Mouse (Mus musculus) MEL (cell line): ENCODE measurements around the gene Doxl2. TPM values are rescaled to one million over a fixed set of nuclear protein-coding genes. Genes with fewer than 3 reads are reported as not detected.

Experiments used
- DNase-seq: peaks from one replicate; pipeline ENCODE4 v3.0.0; 2011; ENCODE audit warnings: low read depth, low spot score
- H3K27ac ChIP-seq: 2 replicates; pipeline ENCODE4 v1.5.1; 2012; ENCODE audit warnings: low read depth, mild to moderate bottlenecking, control low read depth, low read length, moderate library complexity; ENCODE audit not compliant: control insufficient read depth
- H3K27me3 ChIP-seq, 2 experiments: fragments of 150-350 bp in 1 of 2; sonication (generic) in 1 of 2; 2 replicates each; pipeline ENCODE4 v1.6.1; 2012; ENCODE audit warnings: low read length in 2 of 2, mild to moderate bottlenecking in 2 of 2, improper control_type of control experiment in 1 of 2, moderate library complexity in 1 of 2; ENCODE audit not compliant: insufficient read depth in 2 of 2, control insufficient read depth in 1 of 2
- H3K36me3 ChIP-seq, 2 experiments: 2 replicates each; pipeline ENCODE4 v1.6.1; 2012 to 2014; ENCODE audit warnings: low read length in 2 of 2, improper control_type of control experiment in 1 of 2, inconsistent platforms in 1 of 2, mild to moderate bottlenecking in 1 of 2; ENCODE audit not compliant: insufficient read depth in 2 of 2, control insufficient read depth in 1 of 2
- H3K4me1 ChIP-seq, 2 experiments: fragments of 150-350 bp in 1 of 2; sonication (generic) in 1 of 2; 2 replicates each; pipeline ENCODE4 v1.6.1; 2012; ENCODE audit warnings: low read length in 2 of 2, improper control_type of control experiment in 1 of 2, mild to moderate bottlenecking in 1 of 2; ENCODE audit not compliant: insufficient read depth in 2 of 2, control insufficient read depth in 1 of 2
- H3K4me3 ChIP-seq, 2 experiments: fragments of 150-350 bp in 1 of 2; sonication (generic) in 1 of 2; 2 replicates each; pipeline ENCODE4 v1.5.1; 2012; ENCODE audit warnings: low read depth in 2 of 2, low read length in 2 of 2, mild to moderate bottlenecking in 2 of 2, moderate library complexity in 2 of 2, control low read depth in 1 of 2, improper control_type of control experiment in 1 of 2; ENCODE audit not compliant: control insufficient read depth in 1 of 2, insufficient read depth in 1 of 2
- H3K79me2 ChIP-seq: 2 replicates; pipeline ENCODE4 v1.6.1; 2012; ENCODE audit warnings: mild to moderate bottlenecking, low read length, moderate library complexity; ENCODE audit not compliant: control insufficient read depth, poor library complexity, insufficient read depth
- H3K9ac ChIP-seq: 2 replicates; pipeline ENCODE4 v1.6.1; 2012; ENCODE audit warnings: low read depth, mild to moderate bottlenecking, control low read depth, low read length, moderate library complexity; ENCODE audit not compliant: control insufficient read depth, poor library complexity, severe bottlenecking
- H3K9me3 ChIP-seq: fragments of 150-350 bp; sonication (generic); replicated peaks from 2 replicates; pipeline ENCODE4 v1.6.1; 2012; ENCODE audit warnings: mild to moderate bottlenecking, low read length, improper control_type of control experiment, moderate library complexity; ENCODE audit not compliant: insufficient read depth
- CHD2 ChIP-seq: IDR thresholded peaks from 2 replicates; pipeline ENCODE4 v1.6.1; 2011; ENCODE audit warnings: low read length, improper control_type of control experiment
- EP300 ChIP-seq, 2 experiments: IDR thresholded peaks; 2 replicates each; pipeline ENCODE4 v1.6.1; 2011; ENCODE audit warnings: improper control_type of control experiment in 2 of 2, low read length in 2 of 2, low read depth in 1 of 2, mild to moderate bottlenecking in 1 of 2
- GABPA ChIP-seq: IDR thresholded peaks from 2 replicates; pipeline ENCODE4 v1.6.1; 2012; ENCODE audit warnings: low read depth, mild to moderate bottlenecking, inconsistent platforms, low read length, improper control_type of control experiment, moderate library complexity
- JUND ChIP-seq: IDR thresholded peaks from 2 replicates; pipeline ENCODE4 v1.6.1; 2011; ENCODE audit warnings: low read depth, mild to moderate bottlenecking, improper control_type of control experiment, low read length
- MAX ChIP-seq: IDR thresholded peaks from 2 replicates; pipeline ENCODE4 v1.6.1; 2011; ENCODE audit warnings: low read length, improper control_type of control experiment
- MXI1 ChIP-seq: IDR thresholded peaks from 2 replicates; pipeline ENCODE4 v1.6.1; 2011; ENCODE audit warnings: mild to moderate bottlenecking, low read depth, low read length, improper control_type of control experiment
- NELFE ChIP-seq: IDR thresholded peaks from 2 replicates; pipeline ENCODE4 v1.6.1; 2011; ENCODE audit warnings: low read depth, low read length, improper control_type of control experiment
- POLR2AphosphoS2 ChIP-seq: IDR thresholded peaks from 2 replicates; pipeline ENCODE4 v1.6.1; 2011; ENCODE audit warnings: low read length, improper control_type of control experiment
- POLR2AphosphoS5 ChIP-seq: IDR thresholded peaks from 2 replicates; pipeline ENCODE4 v1.6.1; 2012; ENCODE audit warnings: low read depth, borderline replicate concordance, mild to moderate bottlenecking, inconsistent platforms, low read length, moderate library complexity, mixed read lengths
- RAD21 ChIP-seq: IDR thresholded peaks from 2 replicates; pipeline ENCODE4 v1.6.1; 2011; ENCODE audit warnings: mild to moderate bottlenecking, low read depth, low read length, improper control_type of control experiment
- SMC3 ChIP-seq: IDR thresholded peaks from 2 replicates; pipeline ENCODE4 v1.6.1; 2011; ENCODE audit warnings: low read depth, low read length, improper control_type of control experiment
- TCF12 ChIP-seq: IDR thresholded peaks from 2 replicates; pipeline ENCODE4 v1.6.1; 2014; ENCODE audit warnings: low read depth, mild to moderate bottlenecking, inconsistent platforms, low read length, improper control_type of control experiment, moderate library complexity
- UBTF ChIP-seq: IDR thresholded peaks from 2 replicates; pipeline ENCODE4 v1.6.1; 2012; ENCODE audit warnings: low read depth, mild to moderate bottlenecking, inconsistent platforms, low read length, improper control_type of control experiment, moderate library complexity, borderline replicate concordance; ENCODE audit not compliant: insufficient read depth
- USF2 ChIP-seq, 2 experiments: IDR thresholded peaks; 2 replicates each; pipeline ENCODE4 v1.6.1; 2011 to 2012; ENCODE audit warnings: improper control_type of control experiment in 2 of 2, low read length in 2 of 2, borderline replicate concordance in 1 of 2, inconsistent platforms in 1 of 2, low read depth in 1 of 2, mild to moderate bottlenecking in 1 of 2; ENCODE audit not compliant: insufficient read depth in 1 of 2
- ZMIZ1 ChIP-seq: IDR thresholded peaks from 2 replicates; pipeline ENCODE4 v1.6.1; 2012; ENCODE audit warnings: low read depth, mild to moderate bottlenecking, inconsistent platforms, low read length, improper control_type of control experiment, moderate library complexity
- polyA plus RNA-seq, 2 experiments: library from polyadenylated mRNA; stranded (reverse) in 1 of 2; unstranded in 1 of 2; fragments of >175 nt in 1 of 2; fragments of >200 nt in 1 of 2; gene quantifications; 2 replicates each; pipeline versions ENCODE4 v1.2.1 to v1.2.4; 2012; ENCODE audit warnings: low replicate concordance in 2 of 2, low read depth in 1 of 2; ENCODE audit not compliant: insufficient read length in 2 of 2, insufficient read depth in 1 of 2, missing spikeins in 1 of 2
- total RNA-seq: library from RNA; depleted of rRNA; stranded (reverse); fragments of 300-350 nt; gene quantifications from 2 replicates; pipeline ENCODE4 v1.2.3, GENCODE M21; 2012; rRNA removed

The Doxl2 gene
- total and polyA plus RNA-seq, 3 experiments: not detected

DNA sequence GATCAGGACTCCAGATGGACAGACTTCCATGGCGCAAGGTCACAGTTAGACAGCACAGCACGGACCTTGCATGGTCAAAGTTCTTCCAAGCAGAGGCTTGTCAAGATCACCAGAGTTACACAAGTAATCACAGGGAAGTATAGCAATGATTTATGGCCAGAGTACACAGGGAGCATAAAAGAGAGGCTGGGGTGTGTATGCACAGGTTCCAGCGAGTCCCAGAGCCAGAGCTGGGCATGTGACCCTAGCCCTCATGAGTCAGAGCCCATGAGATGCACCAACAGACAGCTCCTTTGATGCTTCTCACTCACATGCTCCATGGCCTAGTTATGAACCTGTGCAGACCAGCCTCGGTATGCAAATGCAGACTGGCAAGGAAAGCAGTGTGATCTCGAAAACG, 53.3 kb downstream of the Doxl2 start:
- Histone ChIP-seq H3K27me3 (no peaks in the 10 kb centered on the region), H3K4me3 (no peak overlapping the region), H3K9me3 (no peaks in the 10 kb centered on the region), H3K9ac (no peak overlapping the region), H3K36me3 (no peaks in the 10 kb centered on the region), H3K4me1 (no peaks in the 10 kb centered on the region), H3K27ac (no peak overlapping the region), H3K79me2 (no peaks in the 10 kb centered on the region)
- TF ChIP-seq SMC3: no peak
- TF ChIP-seq MXI1: no peak
- TF ChIP-seq NELFE: no peak
- no peak for TF ChIP-seq RAD21
- TF ChIP-seq GABPA: no peak
- no peak for TF ChIP-seq JUND
- TF ChIP-seq USF2 (IDR thresholded peaks at IDR 0.05; ENCODE audit: borderline replicate concordance in 1 of 2, insufficient read depth in 1 of 2, low read depth in 1 of 2, low read length in 2 of 2): no peak
- TF ChIP-seq ZMIZ1: no peak
- no peak for TF ChIP-seq CHD2
- no peak for TF ChIP-seq TCF12
- TF ChIP-seq POLR2AphosphoS2: no peak
- no peak for TF ChIP-seq UBTF
- no peak for TF ChIP-seq MAX
- no peak for TF ChIP-seq POLR2AphosphoS5
- TF ChIP-seq EP300 (IDR thresholded peaks at IDR 0.05; ENCODE audit: low read depth in 1 of 2, low read length in 2 of 2): no peak
- DNase-seq: no peak

Other genes starting within 250 kb of the Doxl2 start
- gene Gimap1, start 235.9 kb upstream of the Doxl2 start, total RNA-seq: not detected in 2 replicates
- gene Gimap1, start 235.9 kb upstream of the Doxl2 start, polyA plus RNA-seq: not detected
- gene Gimap5, start 228.8 kb upstream of the Doxl2 start, total RNA-seq: not detected in 2 replicates
- not detected for gene Gimap5, start 228.8 kb upstream of the Doxl2 start, polyA plus RNA-seq
- not detected in 2 replicates for gene Gimap3, start 204.1 kb upstream of the Doxl2 start, total RNA-seq
- gene Gimap3, start 204.1 kb upstream of the Doxl2 start, polyA plus RNA-seq: not detected
- gene Tmem176a, start 134.0 kb upstream of the Doxl2 start, total RNA-seq: 3.9 TPM in 2 replicates
- 10 to 100 TPM in 1 of 2 experiments, not detected in 1; 18.5 TPM for gene Tmem176a, start 134.0 kb upstream of the Doxl2 start, polyA plus RNA-seq
- gene Tmem176b, start 133.5 kb upstream of the Doxl2 start, total RNA-seq: 22.2 and 23.0 TPM in 2 replicates
- 10 to 100 TPM in 1 of 2 experiments, not detected in 1; 77.0 TPM for gene Tmem176b, start 133.5 kb upstream of the Doxl2 start, polyA plus RNA-seq
- not detected in 2 replicates for gene Aoc1, start 102.1 kb upstream of the Doxl2 start, total RNA-seq
- gene Aoc1, start 102.1 kb upstream of the Doxl2 start, polyA plus RNA-seq: not detected
- not detected in 2 replicates for gene 1600015I10Rik, start 45.1 kb upstream of the Doxl2 start, total RNA-seq
- not detected for gene 1600015I10Rik, start 45.1 kb upstream of the Doxl2 start, polyA plus RNA-seq
- gene Svs1, start 11.9 kb downstream of the Doxl2 start, total RNA-seq: not detected in 2 replicates
- gene Svs1, start 11.9 kb downstream of the Doxl2 start, polyA plus RNA-seq: not detected
- gene Gpnmb, start 61.6 kb downstream of the Doxl2 start, total RNA-seq: not detected in 2 replicates
- not detected for gene Gpnmb, start 61.6 kb downstream of the Doxl2 start, polyA plus RNA-seq
- gene Malsu1, start 98.8 kb downstream of the Doxl2 start, total RNA-seq: 27.1 and 27.8 TPM in 2 replicates
- 10 to 100 TPM in 1 of 2 experiments, not detected in 1; 60.7 TPM for gene Malsu1, start 98.8 kb downstream of the Doxl2 start, polyA plus RNA-seq
- gene Igf2bp3, start 240.0 kb downstream of the Doxl2 start, total RNA-seq: 0.12 and 0.13 TPM in 2 replicates
- gene Igf2bp3, start 240.0 kb downstream of the Doxl2 start, polyA plus RNA-seq: under 1 TPM in 1 of 2 experiments, not detected in 1; 0.29 TPM